Mouse (Mus musculus): ENCODE results near the gene Mapk8ip2. TPM values are rescaled to one million over a fixed set of nuclear protein-coding genes. Genes with fewer than 3 reads are reported as not detected.

The Mapk8ip2 gene
- polyA plus RNA-seq, 1 experiment = 134 TPM

DNA sequence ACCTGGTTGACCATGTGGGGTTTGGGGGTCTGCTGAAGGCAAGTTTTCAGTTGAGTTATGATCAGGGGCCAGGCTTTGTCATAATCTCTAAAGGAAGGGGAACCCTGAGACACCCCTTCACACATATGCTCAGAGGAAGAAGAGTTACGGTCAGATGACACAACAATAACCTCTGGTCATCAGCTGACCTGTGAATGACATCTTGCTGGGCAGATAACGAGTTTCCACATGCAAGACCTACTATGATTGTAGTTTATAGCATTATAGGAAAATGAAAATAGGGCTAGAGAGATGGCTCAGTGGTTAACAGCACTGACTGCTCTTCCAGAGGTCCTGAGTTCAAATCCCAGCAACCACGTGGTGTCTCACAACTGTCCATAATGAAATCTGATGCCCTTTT is 24.9 kb downstream of the Mapk8ip2 start:
- no peak for DNase-seq (ENCODE audit: extremely low spot score in 1 of 2, low spot score in 1 of 2)

GRCm38 (mm10) chr15:89480584-89480983 is 26.9 kb downstream of the Mapk8ip2 start:
- no peak for DNase-seq (ENCODE audit: extremely low spot score in 1 of 2, low spot score in 1 of 2)

DNA sequence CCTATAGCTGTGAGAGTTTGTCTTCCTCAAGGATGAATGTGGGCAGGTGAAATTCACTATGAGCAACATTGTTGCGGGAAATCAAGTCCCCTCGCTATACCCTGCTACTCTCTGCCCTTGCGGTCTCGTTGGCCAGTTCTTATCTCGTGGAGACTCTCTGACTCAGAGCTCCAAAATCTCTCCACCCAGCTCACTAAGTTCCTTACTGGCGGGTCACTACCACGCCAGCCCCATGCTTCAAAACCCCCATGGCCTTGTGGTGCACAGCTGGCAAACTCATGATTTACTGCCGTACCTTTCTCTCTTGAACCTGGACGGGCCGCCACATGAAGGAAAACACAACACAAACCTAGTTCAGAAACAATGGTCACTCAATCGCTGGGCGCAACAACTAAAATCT is 34.5 kb downstream of the Mapk8ip2 start:
- DNase-seq (ENCODE audit: extremely low spot score in 1 of 2, low spot score in 1 of 2) = no peak

DNA sequence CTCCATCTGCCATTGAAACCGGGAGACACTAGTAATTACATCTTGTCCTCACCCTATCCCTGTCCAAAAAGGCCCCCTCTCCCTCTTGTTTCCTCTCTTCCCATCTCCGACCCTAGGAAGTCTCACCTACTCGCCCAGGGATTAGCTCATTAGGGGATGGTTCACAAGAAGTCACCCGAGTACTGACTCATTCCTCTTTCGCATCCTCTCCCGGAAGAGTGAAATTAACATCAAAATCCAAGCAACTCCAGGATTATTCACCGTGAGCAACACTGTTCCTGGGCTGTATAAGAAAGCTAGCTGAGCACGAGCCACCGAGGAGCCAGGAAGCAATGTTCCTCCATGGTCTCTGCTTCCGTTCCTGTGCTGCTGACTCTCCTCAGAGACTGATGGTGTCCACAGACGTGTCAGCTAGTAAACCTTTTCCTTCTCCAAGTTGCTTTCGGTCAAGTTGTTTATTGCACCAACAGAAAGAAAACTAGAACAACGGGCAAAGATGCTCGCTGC is 35.0 kb downstream of the Mapk8ip2 start:
- DNase-seq (ENCODE audit: extremely low spot score in 1 of 2, low spot score in 1 of 2) = no peak

GRCm38 (mm10) chr15:89494970-89495369 is 41.3 kb downstream of the Mapk8ip2 start:
- DNase-seq (ENCODE audit: extremely low spot score in 1 of 2, low spot score in 1 of 2) = no peak

DNA sequence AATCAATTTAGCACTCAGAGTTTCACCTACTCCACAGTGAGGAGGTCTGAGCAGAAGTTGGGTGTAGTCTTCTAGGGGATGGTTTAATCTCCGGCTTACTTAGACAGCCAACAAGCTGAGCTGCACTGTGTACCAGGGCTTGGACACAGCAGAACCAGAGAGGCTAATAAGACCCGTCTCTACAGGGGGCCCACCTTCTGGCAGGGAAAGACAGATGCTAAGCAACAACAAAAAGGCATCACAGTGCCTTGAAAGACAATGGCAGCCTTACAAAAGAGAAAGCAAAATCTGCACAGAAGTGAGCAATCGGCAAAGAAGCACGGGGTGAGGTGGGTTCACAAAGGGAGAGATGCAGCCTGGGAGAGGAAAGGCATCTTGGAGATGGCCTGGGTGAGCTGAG is 42.4 kb downstream of the Mapk8ip2 start:
- DNase-seq (ENCODE audit: extremely low spot score in 1 of 2, low spot score in 1 of 2) = no peak

- DNase-seq (ENCODE audit: extremely low spot score in 1 of 2, low spot score in 1 of 2) = no peak
Observed at GRCm38 (mm10) chr15:89496841-89497240, 43.1 kb downstream of the Mapk8ip2 start.

DNA sequence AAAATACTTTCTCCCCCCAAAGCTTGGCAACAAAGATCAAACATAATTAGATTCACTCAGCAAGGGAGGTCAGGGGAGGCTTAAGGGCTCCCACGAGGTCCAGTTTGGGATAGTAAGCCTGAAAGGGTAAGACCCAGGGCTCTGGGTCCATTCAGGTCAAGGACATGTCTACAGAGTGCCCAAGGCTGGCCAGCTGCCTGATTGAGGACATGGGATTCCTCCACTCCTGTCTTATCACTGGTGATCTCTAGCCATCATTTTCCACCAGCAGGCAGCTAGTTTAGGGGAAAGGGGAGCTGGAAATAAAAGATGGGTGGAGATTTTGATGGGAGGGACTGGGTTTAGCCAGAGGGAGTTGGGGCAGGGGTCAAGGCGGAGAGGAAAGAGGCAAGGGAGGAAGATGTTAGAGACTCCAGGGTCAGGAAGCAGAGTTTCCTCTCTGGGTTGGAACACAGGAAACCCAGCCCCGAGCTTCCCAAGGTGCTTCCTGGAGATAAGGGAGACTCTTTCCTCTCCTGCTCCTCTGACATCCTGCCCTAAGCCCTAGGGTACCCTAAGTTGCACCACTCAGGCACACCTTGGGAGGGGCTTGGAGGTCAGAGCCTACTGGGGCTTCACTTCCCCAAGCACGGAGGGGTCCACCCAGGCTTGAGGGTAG is 43.8 kb downstream of the Mapk8ip2 start:
- no peak for DNase-seq (ENCODE audit: extremely low spot score in 1 of 2, low spot score in 1 of 2)

DNA sequence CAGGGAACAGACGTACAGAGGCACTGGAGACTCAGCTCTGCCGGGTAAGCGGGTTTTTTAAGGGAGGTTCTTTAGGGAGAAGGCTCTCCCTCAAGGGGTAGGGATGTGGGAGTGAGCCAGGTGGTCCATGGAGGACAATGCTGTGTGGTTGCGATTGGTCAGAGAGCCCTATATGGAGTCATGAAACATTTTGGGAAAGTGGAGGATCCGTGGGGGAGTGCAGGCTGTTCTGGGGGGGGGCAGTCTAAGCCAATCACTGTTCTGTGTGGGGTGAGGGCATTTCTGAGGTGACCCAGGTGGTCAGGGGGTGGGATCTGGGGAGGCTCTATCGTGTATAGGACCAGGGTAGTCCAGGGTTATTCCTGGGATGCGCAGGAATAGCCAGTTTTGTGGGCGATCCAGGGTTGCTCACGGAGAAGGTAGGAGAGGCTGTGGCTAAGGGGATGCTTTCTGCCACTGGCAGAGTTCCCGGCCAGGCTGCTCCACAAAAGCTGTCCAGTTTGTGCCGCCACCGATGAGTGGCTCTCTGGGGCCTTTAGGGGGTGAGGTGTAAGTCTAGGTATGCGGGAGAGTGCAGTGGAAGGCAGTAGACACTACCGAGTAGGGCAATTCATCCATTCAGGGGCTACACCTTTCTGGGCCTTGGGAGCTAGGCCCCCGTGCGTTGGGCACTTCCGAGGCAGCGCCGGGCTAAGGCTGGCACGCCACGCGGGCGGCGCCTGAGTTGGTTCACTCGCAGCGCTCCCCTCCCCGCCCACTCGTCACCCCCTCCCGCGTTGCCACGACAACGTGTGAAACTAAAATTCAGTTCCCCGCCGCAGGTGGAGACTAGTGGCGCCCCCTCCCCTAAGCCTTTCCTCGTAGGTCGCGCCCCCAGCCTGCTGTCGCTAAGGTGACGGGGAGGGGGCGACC is 44.6 kb downstream of the Mapk8ip2 start:
- peak; percentile 66 to 88 for DNase-seq (ENCODE audit: extremely low spot score in 1 of 2, low spot score in 1 of 2)

GRCm38 (mm10) chr15:89498961-89499688 is 45.4 kb downstream of the Mapk8ip2 start, which contains the start of gene Shank3:
Gene Shank3, plus strand, starts transcription at chr15:89499623.
- no peak for DNase-seq (ENCODE audit: extremely low spot score in 1 of 2, low spot score in 1 of 2)

- peak in 1 of 2 experiments; percentile 55 for DNase-seq (ENCODE audit: extremely low spot score in 1 of 2, low spot score in 1 of 2)
Observed at GRCm38 (mm10) chr15:89499784-89500220, 46.1 kb downstream of the Mapk8ip2 start.

- no peak for DNase-seq (ENCODE audit: extremely low spot score in 1 of 2, low spot score in 1 of 2)
Observed at GRCm38 (mm10) chr15:89500221-89500791, 46.6 kb downstream of the Mapk8ip2 start.

GRCm38 (mm10) chr15:89501321-89501720 is 47.6 kb downstream of the Mapk8ip2 start:
- no peak for DNase-seq (ENCODE audit: extremely low spot score in 1 of 2, low spot score in 1 of 2)

DNA sequence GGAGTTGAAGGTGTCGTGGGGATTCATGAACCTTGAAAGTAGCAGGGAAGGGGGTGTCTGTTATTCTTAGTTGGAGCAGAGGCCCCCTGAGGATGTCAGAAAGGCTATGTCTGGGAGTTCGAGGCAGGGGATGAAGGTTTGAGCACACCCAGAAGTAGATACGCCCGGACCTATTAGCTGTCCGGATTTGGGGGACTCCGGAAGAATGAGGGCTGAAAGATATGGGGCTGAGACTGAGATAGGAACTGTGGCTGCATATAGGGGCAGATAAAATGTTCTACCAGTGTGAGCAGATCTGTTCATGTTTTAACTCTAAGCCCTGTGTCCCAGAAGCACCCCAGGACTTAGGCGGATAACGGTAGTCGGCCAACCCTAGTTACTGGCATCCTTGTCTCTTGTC is 51.1 kb downstream of the Mapk8ip2 start:
- no peak for DNase-seq (ENCODE audit: extremely low spot score in 1 of 2, low spot score in 1 of 2)

DNA sequence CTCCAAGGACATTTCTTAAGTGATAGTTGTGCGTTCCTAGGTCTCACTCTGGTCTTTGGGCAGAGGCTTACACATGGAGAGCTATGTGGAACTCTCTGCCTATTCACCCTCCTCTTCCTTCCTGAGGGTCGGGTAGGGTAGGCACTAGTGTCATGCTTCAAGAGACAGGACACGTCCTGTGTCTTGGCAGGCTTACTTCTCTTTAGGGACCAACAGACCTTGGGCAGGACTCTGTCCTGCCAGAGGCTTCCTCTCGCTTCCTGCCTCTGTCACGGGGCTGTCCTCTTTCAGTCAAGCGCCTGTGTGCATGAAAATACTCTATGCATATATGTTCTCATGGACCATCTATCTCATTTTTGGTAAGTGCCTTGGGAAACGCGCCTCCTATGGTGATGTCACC is 54.0 kb downstream of the Mapk8ip2 start:
- no peak for DNase-seq (ENCODE audit: extremely low spot score in 1 of 2, low spot score in 1 of 2)

- DNase-seq (ENCODE audit: extremely low spot score in 1 of 2, low spot score in 1 of 2) = no peak
Observed at GRCm38 (mm10) chr15:89512679-89513078, 59.0 kb downstream of the Mapk8ip2 start.

Data from frontal cortex, adult 2 months (tissue).